15 mouse cellular contexts compared by ENCODE assay signal in genomic region chr10:48736851-48737250, GRCm38 (mm10).
"Had no signal": no experiment of that assay in that cellular context is flagged by ENCODE, and none has a peak within 500 bp of the region (broad histone marks: within the 10 kb centered on the region; RNA-seq: fewer than 3 reads in every experiment).

No protein-coding gene starts in this region.

- H3K27me3 ChIP-seq: neural tube, embryonic 13.5 days; neural tube, embryonic 15.5 days; stomach, embryonic 15.5 days had no signal

- H3K27ac ChIP-seq: neural tube, embryonic 13.5 days; neural tube, embryonic 15.5 days; stomach, embryonic 15.5 days; stomach, postnatal 0 days had no signal

- H3K9ac ChIP-seq: neural tube, embryonic 13.5 days; neural tube, embryonic 15.5 days; stomach, embryonic 15.5 days had no signal

- DNase-seq: retina, postnatal 1 day; right cerebral cortex, adult 18-20 months; right cerebral cortex, postnatal 14 days; right cerebral cortex, postnatal 25 days; right cerebral cortex, postnatal 4 days; spleen, adult 18-20 months; thymus, adult 18-20 months; thymus, adult 2 months; thymus, postnatal 25 days; thymus, postnatal 36 days; thymus, postnatal 4 days had no signal

- H3K4me2 ChIP-seq: neural tube, embryonic 13.5 days; neural tube, embryonic 15.5 days; stomach, embryonic 15.5 days had no signal

- H3K4me1 ChIP-seq: neural tube, embryonic 13.5 days; neural tube, embryonic 15.5 days; stomach, embryonic 15.5 days had no signal

- H3K36me3 ChIP-seq: neural tube, embryonic 13.5 days; neural tube, embryonic 15.5 days; stomach, embryonic 15.5 days had no signal

- H3K4me3 ChIP-seq: neural tube, embryonic 13.5 days; neural tube, embryonic 15.5 days; stomach, embryonic 15.5 days had no signal
